Mouse (Mus musculus): ENCODE measurements at regions not wholly inside any gene's neighbourhood (a gene's known extent, or its start where the extent isn't known, plus 50 kb on each side); places are given as distances from the start of the nearest gene placed in this dataset.

- no peak for DNase-seq (ENCODE audit: low read depth)
Observed at GRCm38 (mm10) chr1:94642296-94642695, 589.9 kb upstream of the Pdcd1 start.

GRCm38 (mm10) chr1:94658218-94658617, 605.9 kb upstream of the Pdcd1 start:
- DNase-seq (ENCODE audit: low read depth), result no peak
- no peak for TF ChIP-seq CTCF (IDR thresholded peaks at IDR 0.05; ENCODE audit: borderline replicate concordance, extremely low read depth, insufficient read depth, insufficient read length)
- no peak for TF ChIP-seq POLR2A (IDR thresholded peaks at IDR 0.05; ENCODE audit: borderline replicate concordance, extremely low read depth, insufficient read depth, insufficient read length, poor library complexity, severe bottlenecking)

More at GRCm38 (mm10) chr1:94642296-94642695, 589.9 kb upstream of the Pdcd1 start:
- TF ChIP-seq POLR2A (IDR thresholded peaks at IDR 0.05; ENCODE audit: borderline replicate concordance, extremely low read depth, insufficient read depth, insufficient read length, poor library complexity, severe bottlenecking), result no peak
- no peak for TF ChIP-seq CTCF (IDR thresholded peaks at IDR 0.05; ENCODE audit: borderline replicate concordance, extremely low read depth, insufficient read depth, insufficient read length)

- TF ChIP-seq CTCF (IDR thresholded peaks at IDR 0.05; ENCODE audit: borderline replicate concordance, extremely low read depth, insufficient read depth, insufficient read length), result no peak
- no peak for TF ChIP-seq POLR2A (IDR thresholded peaks at IDR 0.05; ENCODE audit: borderline replicate concordance, extremely low read depth, insufficient read depth, insufficient read length, poor library complexity, severe bottlenecking)
- DNase-seq (ENCODE audit: low read depth), result peak; percentile 69
Observed at GRCm38 (mm10) chr1:94671641-94672040, 619.3 kb upstream of the Pdcd1 start.

GRCm38 (mm10) chr1:94700517-94700916, 612.9 kb upstream of the Fam174a start:
- no peak for DNase-seq (ENCODE audit: low read depth)
- no peak for TF ChIP-seq POLR2A (IDR thresholded peaks at IDR 0.05; ENCODE audit: borderline replicate concordance, extremely low read depth, insufficient read depth, insufficient read length, poor library complexity, severe bottlenecking)
- TF ChIP-seq CTCF (IDR thresholded peaks at IDR 0.05; ENCODE audit: borderline replicate concordance, extremely low read depth, insufficient read depth, insufficient read length), result no peak

GRCm38 (mm10) chr1:94701688-94702087, 611.7 kb upstream of the Fam174a start:
- no peak for TF ChIP-seq CTCF (IDR thresholded peaks at IDR 0.05; ENCODE audit: borderline replicate concordance, extremely low read depth, insufficient read depth, insufficient read length)
- no peak for TF ChIP-seq POLR2A (IDR thresholded peaks at IDR 0.05; ENCODE audit: borderline replicate concordance, extremely low read depth, insufficient read depth, insufficient read length, poor library complexity, severe bottlenecking)
- no peak for DNase-seq (ENCODE audit: low read depth)

GRCm38 (mm10) chr1:94712812-94713211, 600.6 kb upstream of the Fam174a start:
- TF ChIP-seq POLR2A (IDR thresholded peaks at IDR 0.05; ENCODE audit: borderline replicate concordance, extremely low read depth, insufficient read depth, insufficient read length, poor library complexity, severe bottlenecking), result no peak
- TF ChIP-seq CTCF (IDR thresholded peaks at IDR 0.05; ENCODE audit: borderline replicate concordance, extremely low read depth, insufficient read depth, insufficient read length), result no peak
- no peak for DNase-seq (ENCODE audit: low read depth)

- TF ChIP-seq POLR2A (IDR thresholded peaks at IDR 0.05; ENCODE audit: borderline replicate concordance, extremely low read depth, insufficient read depth, insufficient read length, poor library complexity, severe bottlenecking) (no peak), CTCF (IDR thresholded peaks at IDR 0.05; ENCODE audit: borderline replicate concordance, extremely low read depth, insufficient read depth, insufficient read length) (no peak)
- no peak for DNase-seq (ENCODE audit: low read depth)
Observed at GRCm38 (mm10) chr1:94717699-94718098, 595.7 kb upstream of the Fam174a start.

- TF ChIP-seq POLR2A (IDR thresholded peaks at IDR 0.05; ENCODE audit: borderline replicate concordance, extremely low read depth, insufficient read depth, insufficient read length, poor library complexity, severe bottlenecking), result no peak
- no peak for TF ChIP-seq CTCF (IDR thresholded peaks at IDR 0.05; ENCODE audit: borderline replicate concordance, extremely low read depth, insufficient read depth, insufficient read length)
- DNase-seq (ENCODE audit: low read depth), result no peak
Observed at GRCm38 (mm10) chr1:94753523-94753922, 559.9 kb upstream of the Fam174a start.

GRCm38 (mm10) chr1:94789019-94789585, 524.3 kb upstream of the Fam174a start:
- no peak for DNase-seq (ENCODE audit: low read depth)
- TF ChIP-seq CTCF (IDR thresholded peaks at IDR 0.05; ENCODE audit: borderline replicate concordance, extremely low read depth, insufficient read depth, insufficient read length) (no peak), POLR2A (IDR thresholded peaks at IDR 0.05; ENCODE audit: borderline replicate concordance, extremely low read depth, insufficient read depth, insufficient read length, poor library complexity, severe bottlenecking) (no peak)

- DNase-seq (ENCODE audit: low read depth), result peak; percentile 49
- TF ChIP-seq CTCF (IDR thresholded peaks at IDR 0.05; ENCODE audit: borderline replicate concordance, extremely low read depth, insufficient read depth, insufficient read length), result no peak
- TF ChIP-seq POLR2A (IDR thresholded peaks at IDR 0.05; ENCODE audit: borderline replicate concordance, extremely low read depth, insufficient read depth, insufficient read length, poor library complexity, severe bottlenecking), result no peak
Observed at GRCm38 (mm10) chr1:94790604-94791003, 522.8 kb upstream of the Fam174a start.

GRCm38 (mm10) chr1:94791052-94791451, 522.4 kb upstream of the Fam174a start:
- no peak for TF ChIP-seq POLR2A (IDR thresholded peaks at IDR 0.05; ENCODE audit: borderline replicate concordance, extremely low read depth, insufficient read depth, insufficient read length, poor library complexity, severe bottlenecking)
- TF ChIP-seq CTCF (IDR thresholded peaks at IDR 0.05; ENCODE audit: borderline replicate concordance, extremely low read depth, insufficient read depth, insufficient read length), result no peak
- no peak for DNase-seq (ENCODE audit: low read depth)

- DNase-seq (ENCODE audit: low read depth), result peak; percentile 37
- no peak for TF ChIP-seq POLR2A (IDR thresholded peaks at IDR 0.05; ENCODE audit: borderline replicate concordance, extremely low read depth, insufficient read depth, insufficient read length, poor library complexity, severe bottlenecking)
- TF ChIP-seq CTCF (IDR thresholded peaks at IDR 0.05; ENCODE audit: borderline replicate concordance, extremely low read depth, insufficient read depth, insufficient read length), result no peak
Observed at GRCm38 (mm10) chr1:94796028-94796427, 517.4 kb upstream of the Fam174a start.

Measured in brain, embryonic 14.5 days (tissue).